Mouse (Mus musculus) kidney, embryonic 16.5 days (tissue): ENCODE data around the gene Pttg1ip. TPM values are rescaled to one million over a fixed set of nuclear protein-coding genes. Genes with fewer than 3 reads are reported as not detected.

Experiments
- ATAC-seq: fragments of 200-750 bp; cut with Nextera tagmentation; 2 replicates; pipeline ENCODE4 v1.8.0; 2017; ENCODE audit warnings: moderate TSS enrichment; ENCODE audit not compliant: low FRiP score, low TSS enrichment
- H3K27ac ChIP-seq: fragments of 300-500 bp; sonication (generic); 2 replicates; pipeline ENCODE4 v1.5.1; 2014; ENCODE audit warnings: low read length
- H3K27me3 ChIP-seq: fragments of 300-500 bp; sonication (generic); 2 replicates; pipeline ENCODE4 v1.6.1; 2014; ENCODE audit warnings: low read length, control low read depth, mixed read lengths; ENCODE audit not compliant: insufficient read depth
- H3K36me3 ChIP-seq: fragments of 300-500 bp; sonication (generic); 2 replicates; pipeline ENCODE4 v1.6.1; 2014; ENCODE audit warnings: low read length, control low read depth, mixed read lengths; ENCODE audit not compliant: insufficient read depth
- H3K4me1 ChIP-seq: fragments of 300-500 bp; sonication (generic); 2 replicates; pipeline ENCODE4 v1.6.1; 2014; ENCODE audit warnings: low read length, control low read depth, mixed read lengths; ENCODE audit not compliant: insufficient read depth
- H3K4me2 ChIP-seq: fragments of 300-500 bp; sonication (generic); replicated peaks from 2 replicates; pipeline ENCODE4 v1.6.1; 2014; ENCODE audit warnings: low read depth, low read length
- H3K4me3 ChIP-seq: fragments of 300-500 bp; sonication (generic); 2 replicates; pipeline ENCODE4 v1.5.1; 2014; ENCODE audit warnings: mild to moderate bottlenecking, low read length
- H3K9ac ChIP-seq: fragments of 300-500 bp; sonication (generic); replicated peaks from 2 replicates; pipeline ENCODE4 v1.6.1; 2014; ENCODE audit warnings: low read length
- H3K9me3 ChIP-seq: fragments of 300-500 bp; sonication (generic); 2 replicates; pipeline ENCODE4 v1.6.1; 2016; ENCODE audit warnings: low read length, control low read depth
- WGBS: fragments of 180-500 bp; shearing (Covaris S2); extraction: QIAGEN DNeasy Blood & Tissue Kit; methylation state at CpG from one replicate; pipeline ENCODE4 v1.1.7; 2014; 5-methylcytosine and 5-hydroxymethylcytosine counted together
- polyA plus RNA-seq: library from polyadenylated mRNA; unstranded; fragments of >200 nt; fragmentation: Nextera tagmentation; extraction: Ambion mirVana; gene quantifications from 2 replicates; pipeline ENCODE4 v1.2.1, GENCODE M21; 2015

Gene Pttg1ip
- polyA plus RNA-seq, 1 experiment from 2014 or later: 206 TPM

DNA sequence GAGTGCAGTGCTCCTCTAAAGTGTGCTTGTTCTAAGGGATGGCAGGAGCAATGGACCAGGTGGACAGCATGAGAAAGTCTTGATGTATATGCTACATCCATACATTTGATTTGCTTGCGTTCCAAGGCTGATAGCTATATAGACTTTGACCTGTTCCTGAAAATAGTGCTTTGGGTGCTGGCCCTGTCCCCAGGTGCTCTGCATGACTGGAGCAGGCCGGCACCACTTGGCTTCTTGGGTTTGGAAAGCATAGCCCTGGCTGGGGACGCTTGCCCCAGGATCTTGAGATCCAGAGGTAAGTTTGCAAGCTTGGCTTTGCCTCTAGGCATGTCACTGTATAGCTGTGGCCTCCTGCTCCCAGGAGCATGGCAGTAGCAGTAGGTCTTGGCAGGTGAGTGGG is 5.1 kb downstream of the Pttg1ip start:
- H3K9ac ChIP-seq: no peak overlapping the region
- no peaks in the 10 kb centered on the region for H3K27me3 ChIP-seq
- no peak overlapping the region for H3K4me3 ChIP-seq
- H3K36me3 ChIP-seq: peaks cover 3% of the 10 kb centered on the region; the same call in 1 of the 2 replicates
- H3K4me1 ChIP-seq: peaks cover 39% of the 10 kb centered on the region
- H3K4me2 ChIP-seq: no peak overlapping the region
- 91% methylated on average over 3 of the region's 3 CpGs for WGBS
- H3K9me3 ChIP-seq: no peaks in the 10 kb centered on the region
- no peak overlapping the region for H3K27ac ChIP-seq
- ATAC-seq: no peak

DNA sequence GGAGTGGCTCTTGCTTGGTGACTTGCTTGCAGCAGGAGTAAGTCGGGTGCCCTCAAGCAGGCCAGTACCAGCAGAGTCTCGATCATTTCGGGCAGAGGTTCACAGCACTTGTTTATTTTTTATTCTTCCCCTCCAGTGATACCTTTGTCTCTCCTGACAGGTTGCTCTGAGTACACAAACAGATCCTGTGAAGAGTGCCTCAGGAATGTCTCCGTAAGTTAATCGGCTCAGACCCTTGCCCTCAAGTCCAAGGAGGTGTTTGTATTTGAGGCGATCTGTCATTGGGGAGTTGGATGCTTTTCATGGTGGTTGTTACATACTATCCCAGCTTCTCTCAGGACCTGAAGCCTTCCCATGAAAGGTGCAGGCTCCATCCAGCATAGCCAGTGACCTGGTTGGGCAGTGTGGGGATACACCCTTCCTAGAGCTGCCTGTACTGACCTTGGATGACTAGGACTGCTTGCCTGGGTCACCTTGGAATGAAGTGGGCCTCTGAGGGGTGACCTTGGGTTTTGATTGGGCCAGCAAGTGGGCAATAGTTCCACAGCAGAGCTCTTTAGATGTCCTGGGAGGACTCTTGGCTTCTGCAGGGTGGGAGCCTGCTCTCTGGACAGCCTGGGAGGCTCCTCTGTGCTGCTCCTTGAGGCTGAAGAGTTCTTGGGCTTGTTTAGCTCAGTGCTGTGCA is 5.7 kb downstream of the Pttg1ip start:
- Histone ChIP-seq H3K9ac (no peak overlapping the region), H3K4me1 (peaks cover 37% of the 10 kb centered on the region), H3K36me3 (peaks cover 3% of the 10 kb centered on the region; the same call in 1 of the 2 replicates), H3K27me3 (no peaks in the 10 kb centered on the region), H3K9me3 (no peaks in the 10 kb centered on the region), H3K4me3 (no peak overlapping the region), H3K4me2 (no peak overlapping the region), H3K27ac (peak overlapping the region; percentile 55; the same call in 1 of the 2 replicates)
- 79% methylated on average over 6 of the region's 6 CpGs for WGBS
- ATAC-seq: no peak

DNA sequence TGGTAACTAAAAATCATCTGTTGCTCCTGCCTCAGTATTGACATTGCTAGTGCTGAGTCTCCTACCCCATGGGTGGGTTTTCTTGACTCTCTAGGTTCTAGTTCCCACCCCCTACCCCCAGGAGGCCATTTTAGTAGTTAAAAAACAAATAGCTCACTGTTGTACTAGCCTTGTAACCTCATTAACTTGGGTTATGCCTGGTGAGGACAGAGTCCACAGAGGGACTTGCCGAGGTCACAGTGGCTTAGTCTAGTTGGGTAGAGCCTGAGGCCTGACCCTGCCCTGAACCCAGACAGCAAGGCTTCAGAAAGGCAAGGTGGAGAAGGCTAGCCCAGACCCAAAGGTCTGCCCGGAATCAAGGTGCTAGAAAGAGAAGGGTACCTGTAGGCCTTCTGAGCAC is 6.5 kb downstream of the Pttg1ip start:
- 88% methylated on average over 2 of the region's 2 CpGs for WGBS
- Histone ChIP-seq H3K4me1 (peaks cover 29% of the 10 kb centered on the region), H3K36me3 (peaks cover 4% of the 10 kb centered on the region; the same call in 1 of the 2 replicates), H3K9ac (no peak overlapping the region), H3K27ac (no peak overlapping the region), H3K4me3 (no peak overlapping the region), H3K9me3 (no peaks in the 10 kb centered on the region), H3K4me2 (no peak overlapping the region), H3K27me3 (no peaks in the 10 kb centered on the region)
- ATAC-seq: no peak

DNA sequence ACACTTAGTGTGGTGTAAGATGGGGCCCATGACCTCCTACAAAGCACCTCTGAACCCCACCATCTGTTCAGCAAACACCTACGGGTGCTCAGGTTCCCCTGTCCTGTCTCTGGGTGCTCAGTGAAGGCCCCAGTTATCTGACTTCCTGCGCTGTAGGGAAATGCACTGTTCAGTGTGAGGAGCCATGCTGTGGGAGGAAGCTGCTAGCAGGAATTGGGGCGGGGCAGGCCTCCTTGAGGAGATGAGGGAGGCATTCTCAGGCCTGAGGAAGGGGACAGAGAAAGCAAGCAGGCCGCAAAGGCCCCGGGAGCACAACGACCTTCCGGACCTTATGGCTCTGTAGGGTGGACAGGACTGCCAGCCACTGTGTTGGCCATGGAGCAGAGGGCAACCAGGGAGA is 7.6 kb downstream of the Pttg1ip start:
- peaks cover 15% of the 10 kb centered on the region for H3K36me3 ChIP-seq
- H3K27me3 ChIP-seq: no peaks in the 10 kb centered on the region
- H3K9me3 ChIP-seq: no peaks in the 10 kb centered on the region
- no peak for ATAC-seq
- no peak overlapping the region for H3K4me3 ChIP-seq
- no peak overlapping the region for H3K4me2 ChIP-seq
- peaks cover 18% of the 10 kb centered on the region for H3K4me1 ChIP-seq
- peak overlapping the region; percentile 11; the same call in 1 of the 2 replicates for H3K27ac ChIP-seq
- 74% methylated on average over 7 of the region's 7 CpGs for WGBS
- no peak overlapping the region for H3K9ac ChIP-seq

DNA sequence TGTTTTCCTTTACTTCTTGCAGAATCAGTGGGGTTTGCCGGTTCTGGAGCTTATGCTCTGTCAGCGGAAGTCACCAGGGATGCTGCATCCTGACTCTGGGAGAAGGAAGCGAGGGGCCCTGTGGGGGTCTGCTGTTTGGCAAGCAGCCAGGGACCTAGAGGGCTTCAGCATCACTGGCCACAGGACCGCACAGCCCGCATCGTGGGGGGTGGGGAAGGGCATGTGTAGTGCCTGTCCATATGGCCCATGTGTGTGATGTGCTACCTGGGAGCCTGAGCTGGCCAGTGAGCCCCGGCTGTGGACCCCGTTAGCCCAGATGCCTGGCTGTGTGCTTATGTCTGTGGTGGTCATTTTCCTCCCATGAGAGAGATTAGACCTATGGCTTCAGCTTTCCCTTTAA is 8.2 kb downstream of the Pttg1ip start:
- H3K27ac ChIP-seq: peak overlapping the region; percentile 11; the same call in 1 of the 2 replicates
- peaks cover 18% of the 10 kb centered on the region; the same call in 1 of the 2 replicates for H3K4me1 ChIP-seq
- H3K36me3 ChIP-seq: peaks cover 21% of the 10 kb centered on the region
- no peak overlapping the region for H3K9ac ChIP-seq
- no peaks in the 10 kb centered on the region for H3K27me3 ChIP-seq
- H3K4me2 ChIP-seq: no peak overlapping the region
- WGBS: 72% methylated on average over 8 of the region's 8 CpGs
- no peak for ATAC-seq
- H3K4me3 ChIP-seq: no peak overlapping the region
- H3K9me3 ChIP-seq: no peaks in the 10 kb centered on the region

DNA sequence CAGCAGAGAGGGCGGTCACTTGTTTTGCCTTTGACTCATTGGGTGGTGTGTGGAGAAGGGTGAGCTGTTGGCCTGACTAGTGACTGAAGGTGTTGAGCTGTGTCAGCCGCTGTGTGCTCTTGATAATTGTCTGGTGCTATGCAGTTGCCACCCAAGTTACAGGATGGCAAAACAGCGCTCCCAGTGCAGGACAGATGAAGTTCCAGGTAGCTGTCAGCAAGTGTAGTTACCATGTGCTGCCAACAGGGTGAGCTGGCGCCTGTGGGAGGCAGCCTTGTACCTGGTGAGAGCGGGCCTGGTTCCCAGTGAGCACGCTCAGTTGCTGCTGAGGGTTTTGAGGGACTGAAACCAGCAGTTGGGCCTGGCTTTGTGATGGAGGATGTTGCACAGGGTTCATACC is 9.3 kb downstream of the Pttg1ip start:
- no peaks in the 10 kb centered on the region for H3K27me3 ChIP-seq
- peak; percentile 57 for ATAC-seq
- H3K4me3 ChIP-seq: no peak overlapping the region
- H3K4me2 ChIP-seq: no peak overlapping the region
- WGBS: 52% methylated on average over 6 of the region's 6 CpGs
- H3K4me1 ChIP-seq: peaks cover 18% of the 10 kb centered on the region; the same call in 1 of the 2 replicates
- peaks cover 32% of the 10 kb centered on the region for H3K36me3 ChIP-seq
- no peak overlapping the region for H3K9ac ChIP-seq
- H3K27ac ChIP-seq: no peak overlapping the region
- H3K9me3 ChIP-seq: no peaks in the 10 kb centered on the region

DNA sequence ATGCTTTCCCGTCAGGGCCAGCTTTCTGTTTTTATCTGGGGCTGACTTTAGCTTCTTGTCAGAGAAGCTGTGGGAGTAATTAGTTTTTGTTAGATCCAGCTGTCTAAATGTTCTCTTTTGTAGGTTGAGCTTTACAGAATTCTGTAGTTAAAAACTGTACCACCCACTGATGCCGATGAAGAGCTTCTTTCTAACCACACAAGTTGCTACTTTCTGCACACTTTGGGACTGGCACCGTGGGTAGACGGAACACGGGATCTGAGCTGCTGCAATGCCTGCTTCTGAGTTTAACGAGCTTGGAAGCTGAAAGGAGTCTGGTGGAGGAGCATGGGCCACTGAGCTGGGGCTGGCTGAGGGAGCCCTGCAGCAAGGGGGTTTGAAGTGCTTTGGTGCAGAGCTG is 10.0 kb downstream of the Pttg1ip start:
- ATAC-seq: no peak
- H3K36me3 ChIP-seq: peaks cover 32% of the 10 kb centered on the region
- no peak overlapping the region for H3K4me2 ChIP-seq
- no peaks in the 10 kb centered on the region for H3K9me3 ChIP-seq
- H3K4me1 ChIP-seq: peaks cover 18% of the 10 kb centered on the region; the same call in 1 of the 2 replicates
- H3K27me3 ChIP-seq: no peaks in the 10 kb centered on the region
- H3K9ac ChIP-seq: no peak overlapping the region
- no peak overlapping the region for H3K27ac ChIP-seq
- 57% methylated on average over 6 of the region's 6 CpGs for WGBS
- no peak overlapping the region for H3K4me3 ChIP-seq

DNA sequence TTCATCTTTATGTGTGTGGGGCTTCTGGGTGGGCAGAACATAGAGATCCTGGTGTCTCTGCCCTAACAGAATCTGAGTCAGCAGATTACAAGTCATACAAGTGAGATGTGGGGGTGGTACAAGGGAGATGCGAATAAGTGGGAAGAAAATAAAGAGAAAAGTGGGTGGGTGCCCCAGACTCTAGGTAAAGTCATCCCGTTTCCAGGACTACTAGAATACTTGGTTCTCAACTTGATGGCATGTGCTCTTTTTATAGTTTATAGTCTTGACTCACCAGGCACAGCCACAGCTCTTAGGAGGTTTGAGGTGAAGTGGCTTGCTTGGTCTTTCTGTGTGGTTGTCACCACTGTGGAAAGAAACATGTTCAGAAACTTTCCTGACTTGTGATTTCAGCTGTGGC is 14.5 kb downstream of the Pttg1ip start:
- Histone ChIP-seq H3K9me3 (no peaks in the 10 kb centered on the region), H3K4me2 (no peak overlapping the region), H3K4me1 (0 out of 2 replicates have a peak, but pooled peaks cover under 1% of the 10 kb centered on the region), H3K27me3 (no peaks in the 10 kb centered on the region), H3K36me3 (peaks cover 56% of the 10 kb centered on the region), H3K4me3 (no peak overlapping the region), H3K27ac (no peak overlapping the region), H3K9ac (no peak overlapping the region)
- no peak for ATAC-seq
- WGBS: 78% methylated on average over 2 of the region's 2 CpGs

DNA sequence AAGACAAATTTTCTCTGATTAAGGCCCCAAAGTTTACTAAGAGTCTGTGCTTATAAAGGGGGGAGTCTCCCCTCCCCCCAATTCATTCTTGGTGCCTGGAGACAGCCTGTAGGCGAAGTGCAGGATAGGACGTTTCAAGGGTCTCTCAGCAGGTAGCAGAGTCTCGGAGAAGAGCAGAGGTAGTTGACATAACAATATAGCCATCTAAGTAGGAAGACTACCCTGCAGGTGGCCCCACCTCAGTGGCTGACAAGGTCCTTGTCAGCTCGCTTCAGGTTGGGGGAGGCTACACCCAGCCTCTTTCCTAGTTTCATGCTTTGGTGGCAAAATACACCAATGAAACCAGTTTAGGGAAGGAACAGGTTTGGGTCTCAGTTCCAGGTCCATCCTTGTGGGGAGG is 21.5 kb downstream of the Pttg1ip start:
- ATAC-seq: no peak
- Histone ChIP-seq H3K9me3 (no peaks in the 10 kb centered on the region), H3K36me3 (peaks cover 16% of the 10 kb centered on the region), H3K4me2 (no peak overlapping the region), H3K4me1 (peaks cover 13% of the 10 kb centered on the region), H3K27ac (no peak overlapping the region), H3K9ac (no peak overlapping the region), H3K4me3 (no peak overlapping the region), H3K27me3 (no peaks in the 10 kb centered on the region)
- 69% methylated on average over 4 of the region's 4 CpGs for WGBS

DNA sequence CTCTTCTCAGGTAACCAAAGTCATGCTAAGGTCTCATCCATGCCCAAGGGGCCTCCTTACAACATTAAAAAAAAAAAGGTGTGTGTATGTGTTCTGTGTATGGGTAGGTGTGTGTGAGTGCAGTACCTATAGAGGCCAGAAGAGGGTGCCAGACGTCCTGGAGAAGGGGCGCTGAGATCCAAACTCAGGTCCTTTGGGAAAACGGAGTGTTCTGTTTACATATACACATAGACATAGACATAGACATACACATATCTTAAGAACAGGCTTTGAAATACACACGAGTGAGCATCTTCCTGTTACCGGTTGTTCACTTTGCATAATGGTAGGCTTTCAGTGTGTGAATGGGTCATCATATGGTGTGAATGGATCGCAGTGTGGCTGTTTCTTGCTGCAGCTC is 22.6 kb downstream of the Pttg1ip start:
- no peaks in the 10 kb centered on the region for H3K27me3 ChIP-seq
- no peak for ATAC-seq
- H3K9me3 ChIP-seq: no peaks in the 10 kb centered on the region
- no peak overlapping the region for H3K4me3 ChIP-seq
- H3K27ac ChIP-seq: no peak overlapping the region
- WGBS: 96% methylated on average over 6 of the region's 6 CpGs
- H3K4me1 ChIP-seq: peaks cover 14% of the 10 kb centered on the region
- no peak overlapping the region for H3K9ac ChIP-seq
- H3K4me2 ChIP-seq: no peak overlapping the region
- peaks cover 9% of the 10 kb centered on the region; the same call in 1 of the 2 replicates for H3K36me3 ChIP-seq
